Mouse (Mus musculus): ENCODE results near the gene Tnni1. TPM values are rescaled to one million over a fixed set of nuclear protein-coding genes. Genes with fewer than 3 reads are reported as not detected.

Tnni1 gene
- polyA plus RNA-seq, 1 experiment from 2014 or later = 89.0 TPM

DNA sequence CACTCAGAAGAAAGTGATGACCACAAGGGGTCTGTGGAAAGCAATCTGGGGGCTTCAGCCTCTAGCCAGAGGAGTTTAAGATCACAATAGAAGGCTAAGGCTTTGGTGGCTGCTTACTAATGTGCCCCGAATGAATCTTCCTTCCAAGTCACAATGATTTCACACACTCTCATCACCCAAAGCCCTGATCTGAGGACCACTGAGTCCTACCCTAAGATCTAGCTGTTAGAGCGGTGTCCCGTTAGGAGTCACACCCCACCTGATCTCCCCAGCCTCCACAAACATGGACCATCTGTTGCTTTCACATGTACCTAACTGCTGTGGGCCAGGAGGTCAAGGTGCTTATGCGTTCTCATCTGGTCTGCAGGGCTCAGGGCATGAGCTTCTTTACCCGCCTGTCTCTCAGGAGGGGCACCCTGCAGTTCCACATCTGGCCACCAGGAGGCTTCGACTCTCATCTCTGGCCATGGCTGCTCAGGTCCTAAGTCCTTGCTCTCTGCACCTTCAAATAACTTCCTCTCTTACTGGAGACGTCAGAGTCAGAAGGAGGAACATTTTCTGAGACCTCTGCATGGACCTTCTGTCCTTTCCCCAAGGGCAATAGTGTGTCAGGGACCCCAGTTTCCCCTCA is 31.9 kb downstream of the Tnni1 start:
- no peak overlapping the region for H3K4me2 ChIP-seq
- H3K27me3 ChIP-seq = peaks cover 22% of the 10 kb centered on the region
- no peak for ATAC-seq (ENCODE audit: insufficient number of reproducible peaks, insufficient read depth, low FRiP score, low TSS enrichment, low read depth)
- 32% methylated on average over 7 of the region's 7 CpGs for WGBS
- no peaks in the 10 kb centered on the region for H3K9me3 ChIP-seq
- H3K4me1 ChIP-seq (replicated peaks) = peaks cover 9% of the 10 kb centered on the region
- H3K4me3 ChIP-seq (replicated peaks) = no peak overlapping the region
- H3K9ac ChIP-seq (replicated peaks) = no peak overlapping the region
- no peak overlapping the region for H3K27ac ChIP-seq
- H3K36me3 ChIP-seq = no peaks in the 10 kb centered on the region

- peaks cover 32% of the 10 kb centered on the region for H3K27me3 ChIP-seq
- 87% methylated on average over 3 of the region's 3 CpGs for WGBS
- H3K9ac ChIP-seq (replicated peaks) = no peak overlapping the region
- H3K9me3 ChIP-seq = no peaks in the 10 kb centered on the region
- no peaks in the 10 kb centered on the region for H3K36me3 ChIP-seq
- no peak overlapping the region for H3K4me3 ChIP-seq (replicated peaks)
- ATAC-seq (ENCODE audit: insufficient number of reproducible peaks, insufficient read depth, low FRiP score, low TSS enrichment, low read depth) = no peak
- no peak overlapping the region for H3K27ac ChIP-seq
- peaks cover 8% of the 10 kb centered on the region for H3K4me1 ChIP-seq (replicated peaks)
- no peak overlapping the region for H3K4me2 ChIP-seq
These were observed 33.0 kb downstream of the Tnni1 start for GRCm38 (mm10) chr1:135812205-135812604.

- Histone ChIP-seq H3K4me1 (replicated peaks) (peaks cover 3% of the 10 kb centered on the region), H3K27ac (no peak overlapping the region), H3K27me3 (peaks cover 32% of the 10 kb centered on the region), H3K9ac (replicated peaks) (no peak overlapping the region), H3K4me2 (no peak overlapping the region), H3K9me3 (no peaks in the 10 kb centered on the region), H3K4me3 (replicated peaks) (no peak overlapping the region), H3K36me3 (no peaks in the 10 kb centered on the region)
- 59% methylated on average over 2 of the region's 2 CpGs for WGBS
- ATAC-seq (ENCODE audit: insufficient number of reproducible peaks, insufficient read depth, low FRiP score, low TSS enrichment, low read depth) = no peak
These were observed 33.4 kb downstream of the Tnni1 start for GRCm38 (mm10) chr1:135812618-135813017.

- Histone ChIP-seq H3K27me3 (peaks cover 32% of the 10 kb centered on the region), H3K4me3 (replicated peaks) (no peak overlapping the region)
These were observed 33.8 kb downstream of the Tnni1 start for GRCm38 (mm10) chr1:135813071-135813470.

DNA sequence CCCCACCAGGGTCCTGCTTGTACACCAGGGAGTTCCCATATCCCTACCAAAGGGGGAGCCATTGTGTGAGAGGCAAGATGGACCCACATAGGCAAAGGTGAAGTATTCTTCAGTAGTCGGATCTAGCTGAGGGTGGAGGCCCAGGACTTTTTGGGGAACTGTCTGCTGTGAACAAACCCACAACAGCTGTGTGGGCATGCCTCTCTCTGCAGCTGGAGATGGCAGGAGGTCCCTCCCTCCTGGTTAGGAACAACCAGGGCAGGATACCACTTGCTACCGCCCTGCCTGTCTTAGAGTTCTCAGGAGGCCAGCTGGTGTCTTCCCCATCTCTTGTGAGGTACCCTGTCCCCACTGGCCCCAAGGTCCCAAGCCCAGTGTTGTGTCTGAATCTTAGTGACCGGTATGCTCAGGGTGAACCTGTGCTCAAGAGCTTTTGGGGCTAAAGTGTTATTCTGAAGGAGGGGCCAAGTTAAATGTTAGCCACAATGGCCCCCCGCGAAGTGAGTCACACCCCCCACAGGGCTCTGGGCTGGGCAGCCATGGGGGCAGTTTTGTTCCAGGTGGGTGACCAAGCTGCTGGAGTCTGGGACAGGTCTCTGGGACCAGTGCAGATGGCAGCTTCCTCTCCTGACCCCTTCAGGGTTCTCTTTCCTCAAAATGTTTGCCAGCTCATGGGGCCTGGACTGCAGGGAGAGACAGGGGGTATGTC is 34.6 kb downstream of the Tnni1 start:
- Histone ChIP-seq H3K27me3 (peaks cover 35% of the 10 kb centered on the region), H3K36me3 (no peaks in the 10 kb centered on the region), H3K4me3 (replicated peaks) (no peak overlapping the region), H3K4me1 (replicated peaks) (peaks cover 8% of the 10 kb centered on the region; the same call in 1 of the 2 replicates), H3K4me2 (no peak overlapping the region), H3K9ac (replicated peaks) (no peak overlapping the region), H3K27ac (no peak overlapping the region), H3K9me3 (no peaks in the 10 kb centered on the region)
- ATAC-seq (ENCODE audit: insufficient number of reproducible peaks, insufficient read depth, low FRiP score, low TSS enrichment, low read depth) = no peak
- 81% methylated on average over 5 of the region's 5 CpGs for WGBS

More at GRCm38 (mm10) chr1:135813071-135813470, 33.8 kb downstream of the Tnni1 start:
- H3K9ac ChIP-seq (replicated peaks) = no peak overlapping the region
- ATAC-seq (ENCODE audit: insufficient number of reproducible peaks, insufficient read depth, low FRiP score, low TSS enrichment, low read depth) = no peak
- 78% methylated on average over 4 of the region's 4 CpGs for WGBS
- H3K9me3 ChIP-seq = no peaks in the 10 kb centered on the region
- no peak overlapping the region for H3K4me2 ChIP-seq
- no peak overlapping the region for H3K27ac ChIP-seq
- H3K36me3 ChIP-seq = no peaks in the 10 kb centered on the region
- H3K4me1 ChIP-seq (replicated peaks) = peaks cover 1% of the 10 kb centered on the region; the same call in 1 of the 2 replicates

DNA sequence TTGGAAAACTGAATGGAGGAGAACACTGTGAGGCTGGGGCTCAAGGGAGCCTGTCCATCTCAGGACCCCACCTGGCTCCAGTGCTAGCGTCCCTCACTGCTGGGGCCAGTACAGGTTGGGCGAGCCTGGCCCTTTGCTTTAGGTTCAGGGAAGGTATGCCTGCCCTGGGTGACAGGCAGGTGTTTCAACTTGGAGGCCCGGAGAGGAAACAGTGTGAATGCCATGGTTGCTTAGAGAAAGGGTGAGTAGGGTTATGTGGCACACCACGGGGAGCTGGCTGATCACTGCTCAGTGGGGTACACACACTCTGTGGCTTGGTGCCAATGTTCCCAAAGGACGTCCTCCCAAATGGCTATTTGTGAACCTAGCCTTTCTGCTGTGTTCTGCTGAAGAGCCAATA is 35.3 kb downstream of the Tnni1 start:
- Histone ChIP-seq H3K4me2 (no peak overlapping the region), H3K9me3 (no peaks in the 10 kb centered on the region), H3K27ac (no peak overlapping the region), H3K9ac (replicated peaks) (no peak overlapping the region), H3K4me3 (replicated peaks) (no peak overlapping the region), H3K27me3 (peaks cover 42% of the 10 kb centered on the region), H3K36me3 (no peaks in the 10 kb centered on the region), H3K4me1 (replicated peaks) (peaks cover 12% of the 10 kb centered on the region; the same call in 1 of the 2 replicates)
- no peak for ATAC-seq (ENCODE audit: insufficient number of reproducible peaks, insufficient read depth, low FRiP score, low TSS enrichment, low read depth)
- WGBS = 83% methylated on average over 5 of the region's 5 CpGs

- Histone ChIP-seq H3K36me3 (no peaks in the 10 kb centered on the region), H3K27ac (no peak overlapping the region), H3K4me3 (replicated peaks) (no peak overlapping the region), H3K4me2 (no peak overlapping the region), H3K4me1 (replicated peaks) (peaks cover 12% of the 10 kb centered on the region; the same call in 1 of the 2 replicates), H3K27me3 (peaks cover 66% of the 10 kb centered on the region), H3K9ac (replicated peaks) (no peak overlapping the region), H3K9me3 (no peaks in the 10 kb centered on the region)
- WGBS = 68% methylated on average over 4 of the region's 4 CpGs
- no peak for ATAC-seq (ENCODE audit: insufficient number of reproducible peaks, insufficient read depth, low FRiP score, low TSS enrichment, low read depth)
These were observed 38.4 kb downstream of the Tnni1 start for GRCm38 (mm10) chr1:135817595-135817994.

- Histone ChIP-seq H3K4me2 (peak within 1 kb of the TSS; percentile 99), H3K9ac (replicated peaks) (peak within 1 kb of the TSS; percentile 63), H3K27me3 (peaks cover 71% of the 10 kb centered on the region), H3K9me3 (no peaks in the 10 kb centered on the region), H3K27ac (no peak within 1 kb of the TSS), H3K4me1 (replicated peaks) (peaks cover 12% of the 10 kb centered on the region; the same call in 1 of the 2 replicates), H3K4me3 (replicated peaks) (peak within 1 kb of the TSS; percentile 67), H3K36me3 (no peaks in the 10 kb centered on the region)
- ATAC-seq (ENCODE audit: insufficient number of reproducible peaks, insufficient read depth, low FRiP score, low TSS enrichment, low read depth) = peak; percentile 39; the same call in 1 of the 2 replicates
- WGBS = under 1% methylated on average over 63 of the region's 63 CpGs
These were observed 39.4 kb downstream of the Tnni1 start, which contains the start of gene Lad1 for GRCm38 (mm10) chr1:135818481-135819086. TSS of gene Lad1 (plus strand) at chr1:135818598.

DNA sequence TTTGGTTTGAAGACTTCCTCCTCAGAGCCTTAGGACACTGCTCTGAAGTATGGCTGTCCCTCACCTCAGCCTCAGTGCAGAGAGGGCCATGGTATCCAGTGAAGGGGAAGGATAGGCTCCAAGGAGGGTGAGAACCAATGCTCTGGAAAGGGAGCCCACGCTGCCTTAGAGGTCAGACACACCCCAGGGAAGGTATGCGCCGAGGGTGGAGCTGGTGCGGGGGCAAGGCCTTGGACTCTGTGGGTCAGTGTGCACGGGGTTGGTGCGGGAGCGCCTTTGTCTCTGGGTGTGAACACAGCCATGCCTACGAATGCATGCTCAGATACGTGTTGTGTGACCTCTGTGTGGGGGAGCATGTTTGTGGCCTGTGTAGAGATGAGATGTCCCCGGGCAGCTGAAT is 40.8 kb downstream of the Tnni1 start:
- ATAC-seq (ENCODE audit: insufficient number of reproducible peaks, insufficient read depth, low FRiP score, low TSS enrichment, low read depth) = no peak
- WGBS = 82% methylated on average over 10 of the region's 10 CpGs
- Histone ChIP-seq H3K36me3 (no peaks in the 10 kb centered on the region), H3K27me3 (peaks cover 71% of the 10 kb centered on the region), H3K9ac (replicated peaks) (no peak overlapping the region), H3K4me1 (replicated peaks) (peaks cover 12% of the 10 kb centered on the region; the same call in 1 of the 2 replicates), H3K4me3 (replicated peaks) (no peak overlapping the region), H3K27ac (no peak overlapping the region), H3K4me2 (0 out of 2 replicates have a peak overlapping the region, but pooled peaks have one; percentile 6), H3K9me3 (no peaks in the 10 kb centered on the region)

GRCm38 (mm10) chr1:135820736-135821364 is 41.6 kb downstream of the Tnni1 start:
- H3K4me2 ChIP-seq = no peak overlapping the region
- no peak for ATAC-seq (ENCODE audit: insufficient number of reproducible peaks, insufficient read depth, low FRiP score, low TSS enrichment, low read depth)
- H3K27ac ChIP-seq = no peak overlapping the region
- no peak overlapping the region for H3K4me3 ChIP-seq (replicated peaks)
- 81% methylated on average over 16 of the region's 16 CpGs for WGBS
- no peaks in the 10 kb centered on the region for H3K9me3 ChIP-seq
- peaks cover 69% of the 10 kb centered on the region for H3K27me3 ChIP-seq
- H3K9ac ChIP-seq (replicated peaks) = no peak overlapping the region
- no peaks in the 10 kb centered on the region for H3K36me3 ChIP-seq
- H3K4me1 ChIP-seq (replicated peaks) = peaks cover 12% of the 10 kb centered on the region; the same call in 1 of the 2 replicates

DNA sequence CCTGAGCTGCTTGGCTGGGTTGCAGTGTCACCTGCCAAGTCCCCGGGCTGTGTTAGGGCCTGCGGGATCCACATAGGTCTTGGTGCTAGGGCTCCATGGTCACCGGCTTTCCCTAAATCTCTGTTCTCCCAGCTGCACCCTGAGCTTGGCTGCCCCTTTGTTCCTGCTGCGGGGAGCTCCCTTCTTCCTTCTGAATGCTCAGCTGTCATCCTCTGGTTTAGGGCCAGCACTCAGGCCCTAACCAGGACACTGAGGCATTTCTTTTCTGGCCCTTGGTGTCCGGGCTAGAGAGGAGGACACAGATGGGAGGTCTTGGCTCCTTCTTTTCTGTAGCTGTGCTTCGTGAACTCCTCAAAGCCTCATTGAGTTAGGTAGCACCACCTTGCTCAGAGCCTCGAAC is 42.5 kb downstream of the Tnni1 start:
- Histone ChIP-seq H3K9me3 (no peaks in the 10 kb centered on the region), H3K4me2 (no peak overlapping the region), H3K27ac (no peak overlapping the region), H3K9ac (replicated peaks) (no peak overlapping the region), H3K36me3 (no peaks in the 10 kb centered on the region), H3K4me3 (replicated peaks) (no peak overlapping the region), H3K4me1 (replicated peaks) (peaks cover 12% of the 10 kb centered on the region; the same call in 1 of the 2 replicates), H3K27me3 (peaks cover 60% of the 10 kb centered on the region)
- ATAC-seq (ENCODE audit: insufficient number of reproducible peaks, insufficient read depth, low FRiP score, low TSS enrichment, low read depth) = no peak
- WGBS = 85% methylated on average over 7 of the region's 7 CpGs

All from limb, embryonic 12.5 days (tissue).